In the genomic region with DNA sequence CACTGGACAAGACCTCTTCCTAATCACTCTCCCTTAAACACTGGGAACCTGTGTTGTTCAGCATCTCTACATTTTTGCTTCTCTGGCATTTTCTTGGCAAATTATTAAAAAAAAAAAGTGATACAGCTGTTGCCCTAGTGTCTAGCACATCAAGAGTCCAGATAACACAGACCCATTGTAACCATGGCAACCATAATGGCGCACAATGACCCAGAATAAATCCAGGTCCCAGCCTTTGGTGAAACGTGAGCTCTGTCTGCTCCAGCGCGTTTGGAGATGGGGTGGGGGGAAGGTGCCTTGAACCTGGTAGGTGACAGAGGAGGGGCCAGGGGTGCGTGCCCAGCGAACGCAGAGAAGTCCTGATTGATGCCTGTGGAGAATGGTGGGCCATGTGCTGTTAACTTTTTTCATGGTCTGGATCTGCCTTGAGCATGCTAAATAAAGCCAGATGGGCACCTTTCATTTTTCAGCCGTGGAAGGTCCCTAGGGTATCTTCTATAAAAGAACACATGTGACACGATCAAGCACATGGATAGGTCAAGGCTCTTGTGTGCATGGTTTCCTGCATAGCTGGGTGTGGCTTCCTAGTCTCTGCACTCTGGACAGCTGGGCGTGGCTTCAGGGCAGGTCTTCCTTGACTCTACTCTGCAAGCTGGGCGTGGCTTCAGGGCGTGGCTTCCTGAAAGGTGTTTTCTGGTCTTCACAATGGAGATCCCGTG, we compare ENCODE assay signal across 10 mouse cellular contexts.
DNase-seq lines count a peak whose midpoint lies in the region; ATAC-seq lines count a peak whose summit lies in the region.
"Had no signal": no experiment of that assay in that cellular context is flagged by ENCODE, and none has a peak within 500 bp of the region (broad histone marks: within the 10 kb centered on the region; RNA-seq: fewer than 3 reads in every experiment).

No protein-coding gene starts in this region.

- WGBS in kidney, embryonic 15.5 days: 46% methylated on average over 13 of the region's 13 CpGs
- WGBS in limb, embryonic 10.5 days: 51% methylated on average over 13 of the region's 13 CpGs

- no peak overlapping the region for H3K4me3 ChIP-seq in kidney, embryonic 15.5 days (replicated peaks)
- no peak overlapping the region for H3K4me3 ChIP-seq in limb, embryonic 10.5 days
- H3K4me3 ChIP-seq: limb, embryonic 15.5 days; stomach, embryonic 15.5 days had no signal

- ATAC-seq in kidney, embryonic 15.5 days (replicated peaks; ENCODE audit: low FRiP score): peak; percentile 43; the same call in 1 of the 2 replicates

- no peaks in the 10 kb centered on the region for H3K9me3 ChIP-seq in kidney, embryonic 15.5 days (replicated peaks)
- no peaks in the 10 kb centered on the region for H3K9me3 ChIP-seq in limb, embryonic 10.5 days (replicated peaks)
- H3K9me3 ChIP-seq: limb, embryonic 15.5 days; stomach, embryonic 15.5 days had no signal

- H3K27ac ChIP-seq in kidney, embryonic 15.5 days: no peak overlapping the region
- no peak overlapping the region for H3K27ac ChIP-seq in limb, embryonic 10.5 days
- H3K27ac ChIP-seq: limb, embryonic 15.5 days; stomach, embryonic 15.5 days had no signal

- H3K4me2 ChIP-seq in kidney, embryonic 15.5 days: no peak overlapping the region
- H3K4me2 ChIP-seq: limb, embryonic 15.5 days; stomach, embryonic 15.5 days had no signal

- DNase-seq in kidney, postnatal 25 days: no peak
- peak; percentile 45 for DNase-seq in embryo, embryonic 10.5 days (ENCODE audit: low spot score)
- peak; percentile 35 for DNase-seq in limb, embryonic 10.5 days (ENCODE audit: low spot score)
- peak; percentile 56 for DNase-seq in retina, postnatal 1 day
- no peak for DNase-seq in ovary, postnatal 14 days (ENCODE audit: low spot score)
- DNase-seq in left cerebral cortex, adult 8-10 months (ENCODE audit: low spot score in 2 of 2): no peak
- DNase-seq in adipocyte (ENCODE audit: low spot score): no peak

- H3K27me3 ChIP-seq in kidney, embryonic 15.5 days: no peaks in the 10 kb centered on the region
- 0 out of 2 replicates have a peak, but pooled peaks cover 4% of the 10 kb centered on the region for H3K27me3 ChIP-seq in limb, embryonic 10.5 days (ENCODE audit: low read depth, poor library complexity, severe bottlenecking)
- H3K27me3 ChIP-seq: limb, embryonic 15.5 days; stomach, embryonic 15.5 days had no signal

- H3K36me3 ChIP-seq in kidney, embryonic 15.5 days: no peaks in the 10 kb centered on the region
- no peaks in the 10 kb centered on the region for H3K36me3 ChIP-seq in limb, embryonic 10.5 days
- H3K36me3 ChIP-seq: limb, embryonic 15.5 days; stomach, embryonic 15.5 days had no signal

- no peak overlapping the region for H3K9ac ChIP-seq in kidney, embryonic 15.5 days
- H3K9ac ChIP-seq: limb, embryonic 15.5 days; stomach, embryonic 15.5 days had no signal

- H3K4me1 ChIP-seq in kidney, embryonic 15.5 days: 0 out of 2 replicates have a peak, but pooled peaks cover 10% of the 10 kb centered on the region
- H3K4me1 ChIP-seq in limb, embryonic 10.5 days: peaks cover 6% of the 10 kb centered on the region; the same call in 1 of the 2 replicates
- H3K4me1 ChIP-seq: stomach, embryonic 15.5 days had no signal

Comparison
In these comparisons a context has a peak if more than half of its experiments do, and no peak if none do; other contexts are left out.
1. DNase-seq: peak in embryo, embryonic 10.5 days (single experiment), limb, embryonic 10.5 days (single experiment) and retina, postnatal 1 day (single experiment); none in kidney, postnatal 25 days (0 of 2), ovary, postnatal 14 days (single experiment), left cerebral cortex, adult 8-10 months (0 of 2) and adipocyte (single experiment).